Mouse (Mus musculus) left cerebral cortex, adult 8-10 months (tissue): ENCODE measurements around the gene Vgll4. TPM values are rescaled to one million over a fixed set of nuclear protein-coding genes. Genes with fewer than 3 reads are reported as not detected.
"Not testable (repeated sequence)": the region's sequence is repeated elsewhere in the genome, so short reads cannot be mapped to it uniquely, and the experiment has no call there.

Source experiments
- DNase-seq, 2 experiments: peaks; one replicate each; pipeline ENCODE4 v3.0.0; 2022; ENCODE audit warnings: low spot score in 2 of 2
- total RNA-seq, 4 experiments: library from RNA; stranded (reverse); gene quantifications; 2 replicates each; pipeline ENCODE4 v1.2.4; 2022

Vgll4 gene
- total RNA-seq, 4 experiments from 2014 or later, result 59.0 to 76.6 (median 62.4) TPM

DNA sequence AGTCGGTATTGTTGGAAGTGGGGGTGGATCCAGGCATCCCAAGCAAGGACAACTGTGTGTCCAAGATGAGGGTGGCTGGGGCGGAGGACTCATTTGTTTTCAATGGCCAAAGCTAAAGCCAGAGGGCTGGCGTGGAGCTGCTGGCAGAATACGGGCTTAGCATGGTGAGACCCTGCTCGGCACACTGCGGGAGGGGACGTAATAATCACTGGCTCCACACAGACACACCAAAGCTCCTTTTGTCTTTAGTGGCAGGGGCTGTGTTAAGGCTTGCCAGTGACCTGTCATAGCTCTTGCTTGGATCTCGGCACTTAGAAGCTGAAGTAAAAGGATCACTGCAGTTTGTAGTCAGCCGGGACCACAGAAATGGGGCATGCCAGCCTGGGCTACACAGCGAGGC, 69.6 kb downstream of the Vgll4 start:
- DNase-seq, result no peak

- no peak for DNase-seq
These were observed 70.1 kb downstream of the Vgll4 start for GRCm38 (mm10) chr6:114899652-114900051.

DNA sequence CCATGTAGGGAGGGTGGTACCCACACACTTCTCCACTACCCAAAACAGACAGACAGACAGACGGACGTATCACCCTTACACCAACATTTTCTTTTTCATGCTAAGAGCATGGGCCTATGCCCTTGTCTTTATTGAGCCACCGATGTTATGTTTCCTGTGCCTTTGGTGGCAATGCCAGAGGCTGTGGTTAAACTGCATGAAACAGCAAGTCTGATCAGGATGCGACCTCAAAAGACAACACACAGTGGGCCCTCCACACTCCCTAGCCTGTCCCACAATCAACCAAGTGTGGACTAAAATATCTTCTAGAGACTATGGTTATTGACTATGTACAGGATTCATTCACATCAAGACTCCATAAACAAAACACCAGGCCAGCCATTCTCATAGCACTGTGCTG, 70.8 kb downstream of the Vgll4 start:
- no peak for DNase-seq

GRCm38 (mm10) chr6:114896281-114896680, 73.5 kb downstream of the Vgll4 start:
- DNase-seq, result no peak

DNA sequence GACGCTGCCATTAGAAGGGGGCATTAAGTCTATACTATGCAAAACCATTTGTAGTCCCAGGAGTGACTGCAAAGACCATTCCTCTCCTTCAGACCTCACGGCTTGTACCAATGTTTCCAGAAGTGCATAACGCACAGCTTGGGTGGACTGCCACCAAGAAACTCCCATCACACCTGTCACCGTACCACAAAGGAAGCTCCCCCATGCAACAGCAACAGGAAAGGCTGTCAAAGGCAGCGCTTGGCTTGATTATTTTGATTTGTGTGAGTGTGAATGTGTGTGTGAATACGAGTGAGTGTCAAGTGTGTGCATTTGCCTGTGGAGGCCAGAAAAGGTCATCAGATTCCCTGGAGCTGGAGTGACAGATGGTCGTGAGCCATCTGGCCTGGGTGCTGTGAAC, 74.6 kb downstream of the Vgll4 start:
- DNase-seq, result no peak

DNA sequence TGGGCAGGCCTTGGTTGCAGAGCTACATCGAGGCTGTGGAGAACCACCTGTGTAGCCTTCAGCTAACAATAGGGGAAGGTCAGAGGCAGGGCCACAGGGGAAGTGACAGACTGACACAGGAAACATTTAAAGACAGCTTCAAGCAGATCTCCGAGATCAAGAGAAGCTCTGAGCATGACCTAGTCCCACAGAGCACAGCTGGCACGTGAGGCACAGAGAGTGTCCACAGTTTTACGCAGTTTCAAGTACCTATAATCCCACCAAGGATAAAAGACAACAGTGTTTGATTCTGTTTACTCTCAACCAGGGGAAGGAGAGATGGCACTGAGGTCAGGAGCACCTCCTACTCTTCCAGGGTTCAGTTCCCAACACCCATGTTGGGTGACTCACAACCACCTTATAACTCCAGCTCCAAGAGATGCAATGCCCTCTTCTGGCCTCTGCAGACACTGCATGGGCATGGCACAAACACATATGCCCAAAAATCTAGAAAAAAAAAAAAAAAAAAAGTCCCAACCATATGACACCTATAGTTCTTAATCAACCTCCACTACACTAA, 75.2 kb downstream of the Vgll4 start:
- no peak for DNase-seq

DNA sequence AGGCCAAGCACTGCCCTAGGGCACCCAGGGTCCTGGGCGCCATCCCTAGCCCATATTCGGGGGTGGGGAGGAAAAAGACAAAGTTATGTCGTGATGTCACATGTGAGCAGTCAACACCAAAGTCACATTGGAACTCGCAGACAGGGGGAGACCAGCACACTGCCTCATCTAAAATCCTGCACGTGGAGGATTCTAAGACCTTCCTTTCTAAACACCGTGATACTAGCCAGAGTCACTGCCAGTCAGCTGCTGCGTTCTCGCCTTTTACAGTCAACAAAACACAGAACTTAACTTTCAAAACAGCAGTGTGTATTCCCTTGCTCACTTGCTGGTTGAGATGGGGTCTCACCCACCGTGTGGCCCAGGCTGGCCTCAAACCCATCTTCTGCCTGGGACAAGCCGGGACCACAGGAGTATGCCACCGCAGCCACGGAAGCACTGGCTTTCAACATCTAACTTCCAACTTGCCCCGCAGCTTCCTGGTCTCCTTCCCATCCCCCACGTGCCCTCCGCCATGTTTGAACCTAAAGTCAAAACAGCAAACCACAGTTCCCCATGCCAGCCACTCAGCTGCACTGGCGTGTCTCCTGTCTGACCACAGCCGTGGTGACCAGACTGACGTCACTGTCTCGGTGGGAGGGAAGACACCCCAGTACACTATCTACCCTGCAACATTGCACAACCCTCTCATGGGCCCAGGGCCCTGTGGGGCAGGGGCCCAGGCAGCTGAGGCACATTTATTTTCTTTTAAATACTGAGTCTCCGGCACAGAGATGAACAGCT, 76.2 kb downstream of the Vgll4 start:
- DNase-seq, result peak in 1 of 2 experiments; percentile 63

DNA sequence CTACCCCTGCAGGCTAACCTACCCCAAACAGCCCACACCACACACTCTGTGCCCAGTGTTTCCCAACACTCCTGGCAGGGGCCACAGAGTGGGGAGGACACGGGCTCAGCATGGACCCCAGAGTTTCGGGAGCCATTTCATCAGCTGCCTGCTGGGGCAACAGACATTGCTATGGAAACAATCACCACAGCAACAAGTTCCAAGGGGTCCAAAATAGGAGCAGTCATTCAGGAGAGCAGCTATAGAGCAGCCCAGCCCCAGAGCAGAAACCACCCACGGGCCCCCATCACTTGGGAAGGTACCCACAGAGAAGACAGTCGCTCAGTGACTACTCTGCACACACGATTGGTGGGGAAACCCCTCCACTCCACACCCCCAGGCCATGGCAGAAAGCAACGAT, 77.4 kb downstream of the Vgll4 start:
- peak in 1 of 2 experiments; percentile 77 for DNase-seq

GRCm38 (mm10) chr6:114891771-114892170, 78.0 kb downstream of the Vgll4 start:
- DNase-seq, result no peak

GRCm38 (mm10) chr6:114891272-114891671, 78.5 kb downstream of the Vgll4 start:
- DNase-seq, result no peak

DNA sequence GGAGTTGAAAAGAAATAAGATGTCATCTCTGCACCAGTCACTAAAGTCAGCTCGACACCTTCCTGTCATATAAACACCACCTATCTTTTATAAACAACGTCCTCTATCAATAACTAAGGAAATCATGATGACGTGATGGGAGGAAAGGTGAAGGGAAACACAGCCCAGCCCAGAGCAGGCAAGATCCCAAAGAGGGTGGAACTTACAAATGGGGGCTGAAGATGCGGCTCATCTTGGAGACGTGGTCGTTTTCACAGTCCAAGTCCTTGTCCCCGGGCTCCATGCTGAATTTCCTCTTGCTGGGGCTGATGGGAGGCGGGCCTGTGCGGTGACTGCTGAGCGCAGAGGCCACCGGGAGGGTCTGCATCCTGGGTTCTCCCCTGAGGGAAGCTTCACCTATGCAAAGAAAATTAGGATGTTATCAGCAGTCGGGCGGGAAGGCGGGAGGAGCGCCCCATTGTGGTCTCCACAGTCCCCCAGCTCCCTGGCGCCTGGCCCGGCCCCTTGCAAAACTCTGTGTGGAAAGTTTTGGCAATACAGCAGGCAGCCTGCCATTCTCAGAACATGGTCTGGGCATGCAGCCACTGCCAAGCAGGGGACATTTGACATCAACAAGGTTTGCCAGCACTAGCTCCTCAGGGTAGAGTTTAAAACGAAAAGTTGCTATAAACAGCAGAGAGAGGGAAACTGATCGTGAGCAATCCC, 79.2 kb downstream of the Vgll4 start:
- DNase-seq, result peak; percentile 68 to 73

DNA sequence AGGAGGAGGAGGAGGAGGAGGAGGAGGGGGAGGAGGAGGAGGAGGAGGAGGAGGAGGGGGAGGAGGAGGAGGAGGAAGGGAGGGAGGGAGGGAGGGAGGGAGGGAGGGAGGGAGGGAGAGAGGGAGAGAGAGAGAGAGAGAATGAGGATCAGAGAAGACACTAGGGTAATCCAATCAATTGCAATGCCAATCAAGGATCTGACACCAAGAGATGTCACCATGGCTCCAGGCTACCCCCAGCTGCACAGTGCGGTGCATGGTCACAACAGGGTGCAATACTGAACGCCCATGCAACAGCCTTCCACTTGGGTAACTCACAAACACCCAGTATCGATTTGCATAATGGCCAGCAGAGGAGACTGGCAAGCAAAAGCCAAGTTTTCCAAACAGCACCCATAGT, 79.8 kb downstream of the Vgll4 start:
- not testable (repeated sequence) for DNase-seq

- peak in 1 of 2 experiments; percentile 81 for DNase-seq
These were observed 80.9 kb downstream of the Vgll4 start for GRCm38 (mm10) chr6:114888922-114889321.

DNA sequence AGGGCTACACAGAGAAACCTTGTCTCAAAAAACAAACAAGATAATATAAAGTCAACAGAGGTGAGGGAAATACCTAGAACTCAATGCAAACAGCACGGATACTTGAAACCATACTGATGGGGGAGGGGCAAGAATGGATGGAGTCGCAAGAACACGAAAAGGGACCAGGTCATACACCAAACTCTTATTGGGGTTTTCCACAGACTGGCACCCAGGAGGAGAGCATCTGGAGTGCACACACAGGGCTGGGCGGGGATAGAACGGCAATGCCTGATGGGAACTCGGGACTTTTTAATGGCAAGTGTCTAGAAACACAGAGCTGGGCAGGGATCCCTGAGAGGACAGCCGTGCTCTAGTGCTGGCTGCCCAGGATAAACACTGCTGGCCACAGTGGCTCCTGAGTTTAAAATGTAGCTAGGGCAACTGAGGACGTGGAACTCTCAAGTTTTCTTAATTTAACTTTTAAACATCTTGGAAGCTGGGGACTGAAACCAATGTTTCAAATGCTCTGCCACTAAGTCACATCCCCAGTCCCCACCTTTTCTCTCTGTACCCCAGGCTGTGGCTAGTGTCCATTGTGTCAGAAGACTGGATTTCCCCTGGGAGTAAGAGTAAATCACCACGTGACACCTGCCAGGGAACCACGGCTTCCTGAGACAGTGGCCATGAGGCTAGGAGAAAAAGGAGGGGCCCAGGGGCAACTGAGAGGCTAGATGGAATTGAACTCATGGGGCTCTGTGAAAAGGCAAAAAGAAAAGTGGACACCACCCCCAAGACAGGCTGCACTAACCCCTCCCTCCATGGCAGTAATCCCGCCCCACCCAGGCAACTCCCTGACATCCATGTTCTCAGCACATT, 83.1 kb downstream of the Vgll4 start:
- DNase-seq, result no peak

DNA sequence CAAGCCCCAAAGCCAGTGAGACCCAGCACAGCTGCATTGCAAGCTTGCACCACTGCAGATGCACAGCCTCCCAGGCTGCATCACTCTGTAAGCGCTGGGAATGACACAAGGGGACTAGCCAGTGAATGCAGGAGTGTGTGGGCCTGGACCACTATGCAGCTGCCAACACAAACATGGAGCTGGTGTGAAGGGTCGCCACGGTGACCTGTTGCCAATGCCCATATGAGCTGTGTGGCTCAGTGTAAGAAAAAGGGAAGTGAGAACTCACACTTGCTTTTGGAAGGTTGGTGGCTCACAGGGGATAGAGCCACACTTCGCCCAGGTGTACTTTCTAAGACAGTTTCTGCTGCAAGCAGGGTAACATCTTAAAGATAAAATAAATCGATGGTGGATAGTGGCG, 83.8 kb downstream of the Vgll4 start:
- no peak for DNase-seq

DNA sequence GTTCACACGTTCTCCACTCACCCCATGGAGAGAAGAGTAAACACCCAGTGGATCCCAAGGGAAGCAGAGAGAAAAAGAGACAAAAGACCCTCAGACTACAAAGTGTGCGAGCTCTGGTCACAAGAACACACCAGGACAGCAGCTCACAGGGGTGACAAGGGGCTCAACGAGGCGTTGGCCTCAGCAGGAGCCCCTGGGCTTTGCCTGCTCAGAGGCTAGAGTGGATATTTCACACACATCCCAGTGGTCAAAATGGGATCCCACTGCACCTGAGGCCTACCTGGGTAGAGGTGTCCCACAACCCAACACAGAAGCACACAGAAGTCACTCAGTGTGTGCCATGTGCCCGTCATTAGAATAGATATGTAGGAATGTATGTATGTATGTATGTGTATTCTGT, 84.7 kb downstream of the Vgll4 start:
- no peak for DNase-seq

DNA sequence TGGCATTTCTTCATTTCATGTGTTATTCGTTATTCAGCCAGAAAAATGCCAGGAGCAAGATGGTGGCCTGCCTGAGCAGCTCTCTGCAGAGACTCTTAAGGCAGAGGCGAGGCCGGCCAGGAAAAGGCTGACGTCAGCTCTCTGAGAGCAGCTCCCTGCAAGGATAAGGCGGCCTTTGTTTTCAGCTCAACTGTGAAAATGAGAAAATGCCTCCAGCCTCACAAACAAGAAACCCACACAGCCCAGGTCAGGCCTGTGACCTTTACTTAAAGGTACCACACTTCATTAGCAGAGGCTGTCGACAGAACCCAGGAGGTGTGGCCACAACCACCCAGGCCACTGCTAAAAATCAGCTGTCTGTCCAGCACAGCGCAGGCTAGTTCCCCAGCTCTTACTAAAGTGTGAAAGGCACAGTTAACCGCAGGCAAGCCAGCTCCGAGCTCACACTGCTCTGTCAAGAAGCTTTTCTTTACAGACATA, 86.5 kb downstream of the Vgll4 start:
- peak in 1 of 2 experiments; percentile 83 for DNase-seq

DNA sequence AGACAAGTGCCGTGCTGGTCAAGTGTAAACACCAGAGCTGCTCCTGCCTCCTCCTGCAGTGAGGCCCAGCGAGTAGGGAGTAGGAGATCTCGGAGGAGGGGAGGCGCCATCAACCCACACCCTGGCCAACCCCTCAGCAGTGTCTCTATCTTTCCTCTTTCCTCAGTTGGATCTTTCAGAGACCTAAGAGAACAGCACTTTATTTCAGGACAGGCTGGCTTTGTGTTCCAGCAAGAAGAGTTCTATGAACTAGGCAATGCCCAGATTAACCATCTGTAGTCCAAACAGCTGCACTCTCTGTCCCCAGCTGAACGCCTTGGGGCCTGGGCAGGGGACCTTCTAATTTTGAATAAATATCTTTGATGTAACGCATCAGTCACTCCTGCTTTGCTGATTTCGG, 87.1 kb downstream of the Vgll4 start:
- no peak for DNase-seq

- no peak for DNase-seq
These were observed 87.6 kb downstream of the Vgll4 start for GRCm38 (mm10) chr6:114882212-114882611.

DNA sequence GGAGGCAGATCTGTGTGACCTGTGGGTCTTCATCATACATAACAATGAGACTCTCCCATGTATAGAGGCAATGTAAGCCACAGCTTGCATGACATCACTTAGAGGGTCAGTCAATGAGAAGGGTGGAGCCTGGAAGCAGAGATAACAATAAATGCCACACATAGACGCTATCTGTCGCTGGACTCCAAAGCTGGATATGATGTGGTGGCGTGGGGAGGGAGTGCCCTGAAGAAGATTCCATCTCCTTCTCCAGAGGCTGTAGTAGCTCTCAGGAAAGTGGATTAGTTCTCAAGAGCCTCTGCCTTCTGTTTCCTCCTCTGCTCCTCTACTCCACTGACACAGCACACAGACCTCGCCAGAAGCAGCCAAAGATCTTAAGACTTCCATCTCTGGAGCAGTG, 89.0 kb downstream of the Vgll4 start:
- DNase-seq, result no peak

- no peak for DNase-seq
These were observed 90.8 kb downstream of the Vgll4 start for GRCm38 (mm10) chr6:114878841-114879520.
